Mouse (Mus musculus) heart, adult 9 months (tissue): ENCODE measurements around the gene Kif22.

Source experiments
- DNase-seq, 2 experiments: peaks; one replicate each; pipeline ENCODE4 v3.0.0; 2022; ENCODE audit warnings: low spot score in 2 of 2

The Kif22 gene

GRCm38 (mm10) chr7:127017950-127018345 lies 24.3 kb downstream of the Kif22 start:
- DNase-seq, result peak in 1 of 2 experiments; percentile 6

- peak; percentile 96 to 97 for DNase-seq
Measured at GRCm38 (mm10) chr7:127016971-127017949, 25.0 kb downstream of the Kif22 start, which contains the start of gene Pagr1a. Pagr1a (minus strand) TSS chr7:127017352.

GRCm38 (mm10) chr7:127016486-127016938 lies 25.8 kb downstream of the Kif22 start:
- DNase-seq, result no peak

- no peak for DNase-seq
Measured at GRCm38 (mm10) chr7:127016481-127016485, 26.0 kb downstream of the Kif22 start, which contains the start of gene Pagr1b. Pagr1b (minus strand) TSS chr7:127016484.

GRCm38 (mm10) chr7:127016081-127016480 lies 26.2 kb downstream of the Kif22 start:
- DNase-seq, result peak; percentile 45 to 61

- DNase-seq, result no peak
Measured at GRCm38 (mm10) chr7:127014993-127015392, 27.3 kb downstream of the Kif22 start.

GRCm38 (mm10) chr7:127014320-127014719 lies 28.0 kb downstream of the Kif22 start, which contains the start of gene Mvp:
Mvp (minus strand) TSS chr7:127014621.
- DNase-seq, result peak; percentile 85 to 87

- DNase-seq, result no peak
Measured at GRCm38 (mm10) chr7:127013385-127013784, 28.9 kb downstream of the Kif22 start.

- DNase-seq, result no peak
Measured at GRCm38 (mm10) chr7:127012845-127013244, 29.4 kb downstream of the Kif22 start.

- DNase-seq, result no peak
Measured at GRCm38 (mm10) chr7:127012374-127012773, 29.9 kb downstream of the Kif22 start.

- DNase-seq, result no peak
Measured at GRCm38 (mm10) chr7:127011717-127012116, 30.6 kb downstream of the Kif22 start.

GRCm38 (mm10) chr7:127011051-127011450 lies 31.2 kb downstream of the Kif22 start:
- DNase-seq, result no peak

GRCm38 (mm10) chr7:127009307-127010085 lies 32.8 kb downstream of the Kif22 start:
- DNase-seq, result no peak

- peak; percentile 90 to 93 for DNase-seq
Measured at GRCm38 (mm10) chr7:127008239-127009019, 33.8 kb downstream of the Kif22 start.

- no peak for DNase-seq
Measured at GRCm38 (mm10) chr7:127007313-127008024, 34.8 kb downstream of the Kif22 start.

GRCm38 (mm10) chr7:127004122-127004875 lies 38.0 kb downstream of the Kif22 start:
- no peak for DNase-seq

- DNase-seq, result no peak
Measured at GRCm38 (mm10) chr7:127003620-127004019, 38.7 kb downstream of the Kif22 start.

- no peak for DNase-seq
Measured at GRCm38 (mm10) chr7:126999568-126999967, 42.7 kb downstream of the Kif22 start.

GRCm38 (mm10) chr7:126996449-126996848 lies 45.8 kb downstream of the Kif22 start:
- no peak for DNase-seq

GRCm38 (mm10) chr7:126988816-126989215 lies 53.5 kb downstream of the Kif22 start:
- no peak for DNase-seq

GRCm38 (mm10) chr7:126986319-126986718 lies 56.0 kb downstream of the Kif22 start:
- DNase-seq, result no peak
